Mouse (Mus musculus): ENCODE measurements around the gene Acox1. TPM values are rescaled to one million over a fixed set of nuclear protein-coding genes. Genes with fewer than 3 reads are reported as not detected.

The Acox1 gene
- polyA plus RNA-seq, 1 experiment: 402 TPM

GRCm38 (mm10) chr11:116218737-116219400, 20.0 kb upstream of the Acox1 start:
- Histone ChIP-seq H3K4me1 (ENCODE audit: control insufficient read depth, insufficient read depth, insufficient read length, low read length) (peaks cover 20% of the 10 kb centered on the region), H3K4me3 (ENCODE audit: insufficient read depth, low read depth, low read length) (no peak overlapping the region), H3K27ac (replicated peaks; ENCODE audit: low read depth, low read length) (peak overlapping the region; percentile 97)

- Histone ChIP-seq H3K27ac (replicated peaks; ENCODE audit: low read depth, low read length) (peak overlapping the region; percentile 97), H3K4me1 (ENCODE audit: control insufficient read depth, insufficient read depth, insufficient read length, low read length) (peaks cover 20% of the 10 kb centered on the region), H3K4me3 (ENCODE audit: insufficient read depth, low read depth, low read length) (no peak overlapping the region)
These were observed 19.4 kb upstream of the Acox1 start for GRCm38 (mm10) chr11:116218263-116218662.

GRCm38 (mm10) chr11:116216549-116216948, 17.7 kb upstream of the Acox1 start:
- Histone ChIP-seq H3K4me3 (ENCODE audit: insufficient read depth, low read depth, low read length) (no peak overlapping the region), H3K27ac (replicated peaks; ENCODE audit: low read depth, low read length) (no peak overlapping the region), H3K4me1 (ENCODE audit: control insufficient read depth, insufficient read depth, insufficient read length, low read length) (peaks cover 20% of the 10 kb centered on the region)

- Histone ChIP-seq H3K4me3 (ENCODE audit: insufficient read depth, low read depth, low read length) (no peak overlapping the region), H3K4me1 (ENCODE audit: control insufficient read depth, insufficient read depth, insufficient read length, low read length) (peaks cover 20% of the 10 kb centered on the region), H3K27ac (replicated peaks; ENCODE audit: low read depth, low read length) (no peak overlapping the region)
These were observed 17.1 kb upstream of the Acox1 start for GRCm38 (mm10) chr11:116215991-116216390.

- Histone ChIP-seq H3K4me3 (ENCODE audit: insufficient read depth, low read depth, low read length) (no peak overlapping the region), H3K27ac (replicated peaks; ENCODE audit: low read depth, low read length) (no peak overlapping the region), H3K4me1 (ENCODE audit: control insufficient read depth, insufficient read depth, insufficient read length, low read length) (peaks cover 20% of the 10 kb centered on the region)
These were observed 16.3 kb upstream of the Acox1 start for GRCm38 (mm10) chr11:116215181-116215580.

- Histone ChIP-seq H3K4me3 (ENCODE audit: insufficient read depth, low read depth, low read length) (no peak overlapping the region), H3K27ac (replicated peaks; ENCODE audit: low read depth, low read length) (no peak overlapping the region), H3K4me1 (ENCODE audit: control insufficient read depth, insufficient read depth, insufficient read length, low read length) (peaks cover 12% of the 10 kb centered on the region)
These were observed 15.1 kb upstream of the Acox1 start for GRCm38 (mm10) chr11:116213877-116214510.

GRCm38 (mm10) chr11:116212847-116213246, 14.0 kb upstream of the Acox1 start:
- H3K4me3 ChIP-seq (ENCODE audit: insufficient read depth, low read depth, low read length): no peak overlapping the region
- no peak overlapping the region for H3K27ac ChIP-seq (replicated peaks; ENCODE audit: low read depth, low read length)
- peaks cover 3% of the 10 kb centered on the region; the same call in 1 of the 2 replicates for H3K4me1 ChIP-seq (ENCODE audit: control insufficient read depth, insufficient read depth, insufficient read length, low read length)

GRCm38 (mm10) chr11:116210696-116211095, 11.9 kb upstream of the Acox1 start:
- H3K27ac ChIP-seq (replicated peaks; ENCODE audit: low read depth, low read length): no peak overlapping the region
- no peak overlapping the region for H3K4me3 ChIP-seq (ENCODE audit: insufficient read depth, low read depth, low read length)
- H3K4me1 ChIP-seq (ENCODE audit: control insufficient read depth, insufficient read depth, insufficient read length, low read length): 0 out of 2 replicates have a peak, but pooled peaks cover 2% of the 10 kb centered on the region

GRCm38 (mm10) chr11:116209257-116209656, 10.4 kb upstream of the Acox1 start:
- Histone ChIP-seq H3K27ac (replicated peaks; ENCODE audit: low read depth, low read length) (no peak overlapping the region), H3K4me1 (ENCODE audit: control insufficient read depth, insufficient read depth, insufficient read length, low read length) (0 out of 2 replicates have a peak, but pooled peaks cover 2% of the 10 kb centered on the region), H3K4me3 (ENCODE audit: insufficient read depth, low read depth, low read length) (no peak overlapping the region)

- H3K4me1 ChIP-seq (ENCODE audit: control insufficient read depth, insufficient read depth, insufficient read length, low read length): no peaks in the 10 kb centered on the region
- H3K27ac ChIP-seq (replicated peaks; ENCODE audit: low read depth, low read length): no peak overlapping the region
- H3K4me3 ChIP-seq (ENCODE audit: insufficient read depth, low read depth, low read length): no peak overlapping the region
These were observed 9.8 kb upstream of the Acox1 start for GRCm38 (mm10) chr11:116208660-116209059.

- no peak overlapping the region for H3K27ac ChIP-seq (replicated peaks; ENCODE audit: low read depth, low read length)
- H3K4me1 ChIP-seq (ENCODE audit: control insufficient read depth, insufficient read depth, insufficient read length, low read length): no peaks in the 10 kb centered on the region
- H3K4me3 ChIP-seq (ENCODE audit: insufficient read depth, low read depth, low read length): no peak overlapping the region
These were observed 7.8 kb upstream of the Acox1 start for GRCm38 (mm10) chr11:116206678-116207077.

GRCm38 (mm10) chr11:116203150-116203549, 4.3 kb upstream of the Acox1 start:
- no peak overlapping the region for H3K27ac ChIP-seq (replicated peaks; ENCODE audit: low read depth, low read length)

GRCm38 (mm10) chr11:116201151-116201550, 2.3 kb upstream of the Acox1 start:
- H3K4me1 ChIP-seq (ENCODE audit: control insufficient read depth, insufficient read depth, insufficient read length, low read length): peaks cover 2% of the 10 kb centered on the region; the same call in 1 of the 2 replicates
- no peak overlapping the region for H3K27ac ChIP-seq (replicated peaks; ENCODE audit: low read depth, low read length)
- H3K4me3 ChIP-seq (ENCODE audit: insufficient read depth, low read depth, low read length): no peak overlapping the region

More at GRCm38 (mm10) chr11:116203150-116203549, 4.3 kb upstream of the Acox1 start:
- H3K4me1 ChIP-seq (ENCODE audit: control insufficient read depth, insufficient read depth, insufficient read length, low read length): peaks cover 2% of the 10 kb centered on the region; the same call in 1 of the 2 replicates
- no peak overlapping the region for H3K4me3 ChIP-seq (ENCODE audit: insufficient read depth, low read depth, low read length)

GRCm38 (mm10) chr11:116198132-116198531, 713 bp downstream of the Acox1 start:
- peak overlapping the region; percentile 95 for H3K27ac ChIP-seq (replicated peaks; ENCODE audit: low read depth, low read length)
- peak overlapping the region; percentile 91 for H3K4me3 ChIP-seq (ENCODE audit: insufficient read depth, low read depth, low read length)
- peaks cover 2% of the 10 kb centered on the region; the same call in 1 of the 2 replicates for H3K4me1 ChIP-seq (ENCODE audit: control insufficient read depth, insufficient read depth, insufficient read length, low read length)

- peaks cover 2% of the 10 kb centered on the region; the same call in 1 of the 2 replicates for H3K4me1 ChIP-seq (ENCODE audit: control insufficient read depth, insufficient read depth, insufficient read length, low read length)
- peak overlapping the region; percentile 77 for H3K27ac ChIP-seq (replicated peaks; ENCODE audit: low read depth, low read length)
- H3K4me3 ChIP-seq (ENCODE audit: insufficient read depth, low read depth, low read length): peak overlapping the region; percentile 91
These were observed 1.3 kb downstream of the Acox1 start for GRCm38 (mm10) chr11:116197584-116197906.

Measured in brown adipose tissue, adult 24 weeks (tissue).